Mouse (Mus musculus) adrenal gland, postnatal 25 days (tissue): ENCODE measurements around the gene Meis2. TPM values are rescaled to one million over a fixed set of nuclear protein-coding genes. Genes with fewer than 3 reads are reported as not detected.

Experiments
- DNase-seq: peaks from one replicate; pipeline ENCODE4 v3.0.0; 2021; ENCODE audit warnings: mixed read lengths
- total RNA-seq: library from RNA; stranded (reverse); gene quantifications from 2 replicates; pipeline ENCODE4 v1.2.3, GENCODE M21; 2021

The Meis2 gene
- total RNA-seq, 1 experiment from 2014 or later = 258 TPM

DNA sequence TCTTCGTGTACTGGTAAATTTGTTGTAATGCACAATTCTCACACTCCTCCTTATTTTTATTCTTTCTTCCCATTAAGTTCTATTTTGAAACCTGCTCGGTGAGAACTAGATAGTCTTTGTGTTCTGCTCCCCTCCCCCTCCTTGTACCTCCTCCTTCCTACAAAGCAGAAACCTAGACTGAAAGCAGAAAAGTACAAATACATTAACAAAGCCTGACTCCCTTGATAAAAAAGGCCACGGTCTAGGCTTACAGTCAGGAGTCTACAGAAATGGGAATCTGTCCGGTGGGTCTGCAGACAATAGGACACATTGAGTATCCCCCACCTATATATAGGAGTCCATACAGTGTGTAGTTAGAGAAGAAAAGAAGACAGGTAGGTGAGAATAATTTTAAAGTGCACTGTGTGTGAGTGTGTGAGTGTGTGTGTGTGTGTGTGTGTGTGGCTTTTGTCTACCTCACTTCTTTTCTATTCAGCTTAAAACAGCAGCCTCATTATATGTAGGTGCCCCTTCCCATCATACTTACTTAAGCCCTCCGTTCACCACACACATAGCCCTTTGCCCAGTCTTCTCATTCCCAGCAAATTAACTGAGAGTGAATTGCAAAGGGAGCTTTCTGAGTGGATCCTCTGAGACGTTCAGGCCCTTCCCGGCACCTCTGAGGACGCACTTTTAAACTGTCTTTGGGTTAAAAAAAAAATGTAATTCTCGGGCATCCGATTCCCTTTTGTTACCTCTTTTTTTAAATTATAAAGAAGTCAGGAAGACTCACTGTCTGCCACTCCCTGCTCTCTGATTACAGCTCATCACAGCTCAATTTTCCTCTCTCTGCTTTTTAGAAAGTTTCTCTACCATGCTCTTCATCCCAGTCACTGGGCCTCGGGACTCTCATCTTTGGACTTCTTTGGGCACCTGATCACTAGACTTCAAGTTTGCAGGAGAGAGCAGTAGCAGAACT lies 208.2 kb downstream of the Meis2 start:
- DNase-seq = no peak

DNA sequence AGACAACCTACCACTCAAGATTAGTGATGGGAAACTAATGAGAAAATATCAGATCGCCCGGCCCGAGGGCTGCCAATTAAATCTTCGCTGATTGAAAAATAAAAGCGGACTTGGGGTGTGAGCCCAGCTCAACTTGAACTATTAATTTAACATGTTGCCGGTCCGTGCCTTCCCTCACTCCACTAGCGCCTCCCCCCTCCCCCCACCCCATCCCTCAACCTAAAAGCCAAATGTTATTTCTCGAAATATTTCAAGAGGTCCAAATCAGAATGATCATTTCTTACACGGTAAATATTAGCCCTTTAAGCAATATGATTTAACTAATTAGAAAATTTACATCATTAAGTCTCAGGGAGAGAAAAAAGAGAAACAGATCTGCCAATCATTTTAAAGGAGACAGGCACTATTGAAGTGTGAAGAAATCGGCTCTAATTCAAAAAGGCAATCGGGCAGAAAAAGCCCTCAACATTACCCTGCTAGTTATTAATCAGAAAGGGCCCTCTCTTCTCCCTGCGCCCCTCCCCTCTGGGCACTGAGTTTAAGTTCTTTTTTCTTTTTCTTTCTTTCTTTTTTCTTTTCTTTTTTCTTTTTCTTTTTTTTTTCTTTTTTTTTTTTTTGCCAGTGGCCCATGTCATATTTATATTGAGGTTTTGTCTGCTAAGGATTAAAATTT lies 209.1 kb downstream of the Meis2 start:
- no peak for DNase-seq

DNA sequence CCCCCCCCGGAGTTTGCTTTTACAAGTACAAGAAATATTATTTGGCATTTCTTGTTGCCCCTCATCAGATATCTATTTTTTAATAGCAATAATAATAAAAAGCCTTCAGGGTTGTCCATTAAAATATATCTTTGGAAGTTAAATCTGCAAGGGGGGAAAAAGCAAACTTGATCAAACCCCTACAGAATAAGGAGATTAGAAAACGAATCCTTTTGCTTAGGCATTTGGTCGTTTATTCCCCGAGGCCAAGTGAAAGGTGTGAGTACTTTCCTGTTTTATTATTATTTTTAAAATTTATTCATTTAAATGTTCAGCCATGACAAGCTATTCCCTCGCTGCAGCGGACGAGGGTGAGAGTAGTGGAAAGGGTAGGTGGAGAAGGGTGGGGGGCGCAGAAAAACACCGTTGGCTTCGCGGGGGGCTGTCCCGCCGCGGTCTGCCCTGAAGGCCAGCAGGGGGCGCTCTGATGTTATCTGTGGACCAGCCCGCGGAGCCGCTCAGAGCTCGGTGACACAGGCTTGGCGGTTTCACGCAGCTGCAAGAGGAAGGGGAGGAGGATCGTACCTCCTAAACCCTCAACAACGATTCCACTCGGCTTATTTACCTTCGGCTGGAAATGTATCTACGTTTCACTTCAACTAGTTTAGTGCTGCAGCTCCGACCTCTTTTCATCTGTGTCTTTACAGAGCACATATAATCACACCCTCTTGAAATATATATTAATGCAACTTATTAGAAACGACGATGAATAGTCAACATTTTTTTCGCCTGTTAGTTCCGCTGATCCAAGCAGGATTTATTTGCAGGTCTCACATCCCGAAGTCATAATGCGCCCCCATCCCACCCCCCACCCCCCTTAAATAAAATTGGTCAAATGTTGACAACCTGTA lies 209.9 kb downstream of the Meis2 start:
- peak; percentile 95 for DNase-seq

- no peak for DNase-seq
These were observed 210.8 kb downstream of the Meis2 start for GRCm38 (mm10) chr2:115854828-115855311.

DNA sequence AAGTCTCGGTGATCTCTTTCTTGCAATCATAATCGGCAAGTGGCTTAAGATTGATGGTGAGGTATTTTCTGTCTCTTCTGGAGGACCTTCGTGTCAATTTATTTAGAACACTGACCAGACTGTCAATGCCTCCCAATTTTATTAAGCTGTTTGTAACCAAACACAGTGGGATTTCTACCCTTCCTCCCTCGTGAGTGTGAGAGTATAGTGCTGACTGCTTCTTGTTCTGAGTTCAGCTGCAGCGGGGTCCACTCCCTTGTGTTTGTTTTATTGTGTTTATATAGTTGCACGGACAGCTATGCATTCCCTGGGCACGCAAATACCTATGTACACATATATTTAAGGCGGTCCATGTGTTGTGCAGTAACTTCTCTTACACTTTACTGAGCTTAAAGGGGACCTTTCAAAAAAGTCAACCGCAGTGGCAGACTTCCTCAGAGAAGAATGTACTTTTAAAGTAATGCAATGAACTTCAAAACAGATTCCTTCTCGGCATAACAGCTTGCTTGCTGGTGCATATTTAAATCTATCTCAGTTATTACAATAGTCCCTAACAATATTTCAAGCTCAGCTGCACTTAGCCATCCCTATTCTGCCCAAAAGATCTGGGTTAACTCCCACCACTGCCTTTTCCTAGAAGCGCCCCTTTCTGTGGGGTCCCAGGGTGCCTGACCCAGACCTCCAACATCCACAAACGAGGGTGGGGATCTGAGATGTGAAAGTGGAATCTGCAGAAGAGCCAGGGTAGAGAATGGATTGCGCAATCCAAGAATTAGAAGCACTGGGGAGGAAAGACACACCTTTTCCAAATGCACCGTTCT lies 211.4 kb downstream of the Meis2 start:
- no peak for DNase-seq

- no peak for DNase-seq
These were observed 212.4 kb downstream of the Meis2 start for GRCm38 (mm10) chr2:115853221-115853620.

DNA sequence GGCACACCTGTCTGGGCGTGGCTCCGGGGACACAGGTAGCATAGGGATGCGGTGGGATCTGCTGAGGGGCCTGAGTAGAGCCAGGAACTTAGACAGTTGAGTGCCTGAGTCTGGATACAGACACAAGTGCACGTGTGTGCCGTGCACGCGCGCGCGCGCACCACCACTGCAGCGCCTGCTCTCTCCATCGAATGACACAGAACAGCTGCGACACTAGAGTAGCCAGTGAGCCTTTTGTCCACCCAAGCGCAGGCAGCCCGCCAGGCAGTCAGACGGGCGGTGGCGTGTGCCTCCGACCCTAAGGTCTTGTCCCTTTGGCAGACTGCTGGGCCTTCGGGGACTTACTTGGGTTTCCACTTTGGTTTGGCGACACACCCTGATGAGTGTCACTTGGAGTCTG lies 213.0 kb downstream of the Meis2 start:
- DNase-seq = peak; percentile 57

DNA sequence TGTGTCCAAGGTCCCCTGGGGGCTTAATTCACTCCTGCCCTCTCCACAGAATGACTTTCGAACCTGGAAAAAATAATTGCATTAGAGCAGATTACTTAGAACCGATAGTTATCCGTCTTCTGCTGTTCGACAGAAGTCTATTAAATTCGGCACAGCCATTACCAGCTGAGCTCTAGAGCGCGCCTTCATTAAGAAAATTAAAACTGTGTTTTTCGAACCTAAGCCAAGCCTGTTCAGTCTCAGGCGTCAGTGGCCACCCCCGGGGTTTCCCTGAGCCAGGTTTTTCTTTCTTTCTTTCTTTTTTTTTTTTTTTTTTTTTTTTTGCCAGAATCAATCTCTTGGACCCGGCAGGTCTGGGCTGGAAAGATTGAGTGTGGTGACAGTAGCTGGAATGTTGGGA lies 213.5 kb downstream of the Meis2 start:
- DNase-seq = no peak

DNA sequence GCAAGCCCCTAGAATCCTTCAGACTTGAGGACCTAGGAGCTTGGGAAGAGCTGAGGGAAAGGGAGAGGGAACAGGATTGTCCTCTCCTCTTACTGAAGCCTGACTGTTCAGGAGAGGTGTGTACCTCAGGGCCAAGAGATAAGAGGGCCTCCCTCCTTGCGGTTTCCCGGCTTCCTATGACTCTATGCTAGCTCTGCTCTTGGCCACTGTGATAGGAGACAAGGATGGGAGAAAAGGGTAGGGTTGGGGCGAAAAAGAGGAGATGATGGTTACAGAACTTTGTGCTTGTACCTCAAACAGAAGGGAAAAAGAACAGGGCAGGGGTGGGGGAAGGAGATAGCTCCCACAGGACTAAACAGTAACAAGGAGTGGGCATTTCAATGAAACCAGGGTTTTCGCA lies 214.7 kb downstream of the Meis2 start:
- no peak for DNase-seq

DNA sequence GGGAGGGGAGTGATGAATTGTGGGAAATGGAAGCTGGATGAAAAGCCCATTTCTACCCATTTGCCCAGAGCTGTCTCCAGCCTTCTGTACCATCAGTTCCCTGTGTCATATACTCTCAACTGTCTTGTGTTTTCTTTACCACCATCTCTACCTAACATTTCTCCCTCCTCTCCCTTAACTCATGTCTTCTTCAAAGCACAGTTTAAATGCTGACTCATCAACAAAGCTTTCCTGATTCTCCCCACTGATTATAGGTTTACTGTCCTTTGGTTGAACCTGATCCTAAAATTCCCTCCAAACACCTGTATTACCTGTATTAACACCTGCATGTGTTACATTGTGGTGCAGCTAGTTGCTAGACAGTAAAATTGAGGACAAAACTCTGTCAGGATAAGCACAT lies 222.8 kb downstream of the Meis2 start:
- no peak for DNase-seq

GRCm38 (mm10) chr2:115836034-115836433 lies 229.6 kb downstream of the Meis2 start:
- DNase-seq = no peak

GRCm38 (mm10) chr2:115822361-115822760 lies 243.3 kb downstream of the Meis2 start:
- DNase-seq = no peak

DNA sequence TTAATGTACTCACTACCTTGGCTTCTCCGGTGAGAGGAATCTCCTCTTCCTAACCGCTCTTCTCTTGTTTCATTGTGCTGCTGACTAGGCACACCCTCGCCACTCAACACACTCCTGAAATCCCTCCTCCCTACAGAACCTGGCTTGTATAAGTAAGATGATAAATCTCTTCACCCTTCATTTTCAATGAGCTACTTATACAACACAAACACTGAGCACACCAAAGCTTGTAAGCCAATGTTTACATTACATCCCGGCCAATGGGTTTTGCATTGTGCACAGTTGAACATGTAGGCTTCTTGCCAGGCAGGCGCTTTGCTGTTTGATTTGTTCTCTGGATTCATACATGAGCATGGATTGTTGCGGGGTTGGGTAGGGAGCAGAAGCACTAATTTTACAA lies 247.7 kb downstream of the Meis2 start:
- no peak for DNase-seq

DNA sequence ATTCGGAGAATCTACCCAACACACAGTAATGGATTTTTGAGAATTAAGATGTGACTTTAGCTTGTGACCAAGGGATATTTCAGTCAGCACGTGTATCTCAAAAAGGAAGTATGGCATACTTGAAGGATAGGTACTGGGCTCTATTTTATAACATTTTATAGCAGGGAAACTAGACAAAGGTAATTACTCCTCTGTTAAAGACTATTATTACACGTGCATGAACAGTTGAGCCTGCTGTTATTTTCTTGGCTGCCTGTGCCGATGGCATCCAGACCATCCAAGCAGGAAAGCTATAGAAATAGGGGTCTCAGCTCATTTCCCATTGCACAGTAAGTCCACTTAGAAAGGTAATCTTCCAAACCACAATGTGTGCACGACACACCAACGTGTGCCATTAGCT lies 251.9 kb downstream of the Meis2 start:
- DNase-seq = no peak

- no peak for DNase-seq
These were observed 252.3 kb downstream of the Meis2 start for GRCm38 (mm10) chr2:115813316-115813715.
